Mouse (Mus musculus) midbrain, postnatal 0 days (tissue): ENCODE results near the gene Pigf. TPM values are rescaled to one million over a fixed set of nuclear protein-coding genes. Genes with fewer than 3 reads are reported as not detected.
A peak's percentile ranks its signal among the peaks of the same experiment; 100 is the strongest.

ENCODE experiments used
- ATAC-seq: fragments of 200-750 bp; cut with Nextera tagmentation; 2 replicates; pipeline ENCODE4 v1.8.0; 2017; ENCODE audit warnings: moderate number of reproducible peaks, mild to moderate bottlenecking, moderate TSS enrichment, moderate library complexity; ENCODE audit not compliant: low FRiP score
- DNase-seq: peaks from one replicate; pipeline ENCODE4 v3.0.0-alpha.2; 2015; ENCODE audit warnings: low spot score
- H3K27ac ChIP-seq: fragments of 300-500 bp; sonication (generic); 2 replicates; pipeline ENCODE4 v1.5.1; 2014; ENCODE audit warnings: low read depth, mild to moderate bottlenecking, low read length, mixed read lengths
- H3K27me3 ChIP-seq: fragments of 300-500 bp; sonication (generic); 2 replicates; pipeline ENCODE4 v1.6.1; 2014; ENCODE audit warnings: low read length, control low read depth, mixed read lengths; ENCODE audit not compliant: insufficient read depth
- H3K36me3 ChIP-seq: fragments of 300-500 bp; sonication (generic); 2 replicates; pipeline ENCODE4 v1.6.1; 2014; ENCODE audit warnings: low read length, control low read depth, mixed read lengths; ENCODE audit not compliant: insufficient read depth
- H3K4me1 ChIP-seq: fragments of 300-500 bp; sonication (generic); 2 replicates; pipeline ENCODE4 v1.6.1; 2014; ENCODE audit warnings: mild to moderate bottlenecking, control low read depth, antibody characterized with exemption, low read length, mixed read lengths; ENCODE audit not compliant: insufficient read depth
- H3K4me2 ChIP-seq: fragments of 300-500 bp; sonication (generic); 2 replicates; pipeline ENCODE4 v1.6.1; 2014; ENCODE audit warnings: low read depth, mild to moderate bottlenecking, low read length, mixed read lengths; ENCODE audit not compliant: poor library complexity, severe bottlenecking
- H3K4me3 ChIP-seq: fragments of 300-500 bp; sonication (generic); 2 replicates; pipeline ENCODE4 v1.5.1; 2014; ENCODE audit warnings: low read depth, mild to moderate bottlenecking, low read length, moderate library complexity
- H3K9ac ChIP-seq: fragments of 300-500 bp; sonication (generic); replicated peaks from 2 replicates; pipeline ENCODE4 v1.6.1; 2014; ENCODE audit warnings: mild to moderate bottlenecking, low read length, moderate library complexity, mixed read lengths; ENCODE audit not compliant: poor library complexity, severe bottlenecking
- H3K9me3 ChIP-seq: fragments of 300-500 bp; sonication (generic); 2 replicates; pipeline ENCODE4 v1.6.1; 2016; ENCODE audit warnings: low read length, control low read depth
- CTCF ChIP-seq: IDR thresholded peaks from 2 replicates; pipeline ENCODE4 v1.5.1; 2016; ENCODE audit warnings: antibody characterized with exemption, mild to moderate bottlenecking
- WGBS: fragments of 180-500 bp; shearing (Covaris S2); extraction: QIAGEN DNeasy Blood & Tissue Kit; methylation state at CpG from one replicate; pipeline ENCODE4 v1.1.7; 2014; 5-methylcytosine and 5-hydroxymethylcytosine counted together
- polyA plus RNA-seq: library from polyadenylated mRNA; unstranded; fragments of >200 nt; fragmentation: Nextera tagmentation; extraction: Ambion mirVana; gene quantifications from 2 replicates; pipeline ENCODE4 v1.2.1, GENCODE M21; 2015
- total RNA-seq: library from RNA; depleted of rRNA; stranded (reverse); fragments of >200 nt; gene quantifications from 2 replicates; pipeline ENCODE4 v1.2.3, GENCODE M21; 2014; rRNA removed

Pigf gene
- total and polyA plus RNA-seq, 2 experiments from 2014 or later = 21.6 to 31.3 TPM

GRCm38 (mm10) chr17:86957239-86957638, 68.0 kb downstream of the Pigf start:
- Histone ChIP-seq H3K4me3 (no peak overlapping the region), H3K36me3 (no peaks in the 10 kb centered on the region), H3K27me3 (no peaks in the 10 kb centered on the region), H3K9me3 (no peaks in the 10 kb centered on the region), H3K9ac (no peak overlapping the region), H3K27ac (no peak overlapping the region), H3K4me2 (no peak overlapping the region), H3K4me1 (peaks cover 8% of the 10 kb centered on the region)
- no peak for DNase-seq
- no peak for TF ChIP-seq CTCF
- no peak for ATAC-seq
- 91% methylated on average over 5 of the region's 5 CpGs for whole genome bisulfite sequencing

GRCm38 (mm10) chr17:86948801-86949200, 76.4 kb downstream of the Pigf start:
- Histone ChIP-seq H3K27me3 (no peaks in the 10 kb centered on the region), H3K4me3 (no peak overlapping the region), H3K4me2 (no peak overlapping the region), H3K9ac (no peak overlapping the region), H3K9me3 (no peaks in the 10 kb centered on the region), H3K4me1 (no peaks in the 10 kb centered on the region), H3K27ac (peak overlapping the region; percentile 51; the same call in 1 of the 2 replicates), H3K36me3 (no peaks in the 10 kb centered on the region)
- 53% methylated on average over 6 of the region's 6 CpGs for WGBS
- DNase-seq (no peak), ATAC-seq (no peak)
- no peak for TF ChIP-seq CTCF

- Histone ChIP-seq H3K27me3 (no peaks in the 10 kb centered on the region), H3K36me3 (no peaks in the 10 kb centered on the region), H3K4me1 (no peaks in the 10 kb centered on the region), H3K4me3 (no peak within 1 kb of the TSS), H3K9ac (no peak within 1 kb of the TSS), H3K9me3 (no peaks in the 10 kb centered on the region), H3K27ac (peak within 1 kb of the TSS; percentile 51; the same call in 1 of the 2 replicates), H3K4me2 (no peak within 1 kb of the TSS)
- WGBS = 54% methylated on average over 28 of the region's 28 CpGs
- DNase-seq = peak; percentile 84
- no peak for TF ChIP-seq CTCF
- ATAC-seq = peak; percentile 77
Measured at GRCm38 (mm10) chr17:86947840-86948796, 77.1 kb downstream of the Pigf start, which contains the start of gene Atp6v1e2. TSS of gene Atp6v1e2 (minus strand) at chr17:86947897.

Other genes starting within 250 kb of the Pigf start
- not detected in 2 replicates for gene Tmem247, start 108.1 kb downstream of the Pigf start, total RNA-seq
- gene Tmem247, start 108.1 kb downstream of the Pigf start, polyA plus RNA-seq = not detected in 2 replicates
- not detected in 2 replicates for gene Atp6v1e2, start 77.5 kb downstream of the Pigf start, total RNA-seq
- gene Atp6v1e2, start 77.5 kb downstream of the Pigf start, polyA plus RNA-seq = 0.33 TPM in 1 of 2 replicates, not detected in the other
- gene Rhoq, start 62.3 kb downstream of the Pigf start, total RNA-seq = 23.1 and 26.3 TPM in 2 replicates
- gene Rhoq, start 62.3 kb downstream of the Pigf start, polyA plus RNA-seq = 4.3 and 5.1 TPM in 2 replicates
- 51.4 and 51.6 TPM in 2 replicates for gene Cript, start 144 bp upstream of the Pigf start, total RNA-seq
- gene Cript, start 144 bp upstream of the Pigf start, polyA plus RNA-seq = 194 and 199 TPM in 2 replicates
- 21.3 and 27.0 TPM in 2 replicates for gene Socs5, start 82.3 kb upstream of the Pigf start, total RNA-seq
- gene Socs5, start 82.3 kb upstream of the Pigf start, polyA plus RNA-seq = 13.0 and 13.1 TPM in 2 replicates
- 27.8 and 38.0 TPM in 2 replicates for gene Mcfd2, start 240.5 kb upstream of the Pigf start, total RNA-seq
- 35.5 and 36.9 TPM in 2 replicates for gene Mcfd2, start 240.5 kb upstream of the Pigf start, polyA plus RNA-seq